Mouse (Mus musculus) heart, adult 2 months (tissue): ENCODE results near the gene Actl7a. TPM values are rescaled to one million over a fixed set of nuclear protein-coding genes. Genes with fewer than 3 reads are reported as not detected.
A peak's percentile ranks its signal among the peaks of the same experiment; 100 is the strongest.

Experiments
- DNase-seq, 2 experiments: peaks; one replicate each; pipeline ENCODE4 v3.0.0; 2021
- H3K27ac ChIP-seq: fragments of 200-600 bp; 2 replicates; pipeline ENCODE4 v1.8.1; 2022
- H3K27me3 ChIP-seq: fragments of 200-500 bp; 2 replicates; pipeline ENCODE4 v1.6.1; 2012; ENCODE audit warnings: mild to moderate bottlenecking, low read length, inconsistent platforms, mixed read lengths; ENCODE audit not compliant: control insufficient read depth, insufficient read depth
- H3K36me3 ChIP-seq: fragments of 200-500 bp; 2 replicates; pipeline ENCODE4 v1.6.1; 2012; ENCODE audit warnings: low read length, inconsistent platforms; ENCODE audit not compliant: control insufficient read depth, insufficient read depth
- H3K4me1 ChIP-seq: fragments of 200-500 bp; 2 replicates; pipeline ENCODE4 v1.6.1; 2011; ENCODE audit warnings: low read length; ENCODE audit not compliant: control insufficient read depth, insufficient read depth
- H3K4me3 ChIP-seq: fragments of 200-600 bp; 2 replicates; pipeline ENCODE4 v1.8.1; 2022
- H3K79me2 ChIP-seq: fragments of 200-500 bp; replicated peaks from 2 replicates; pipeline ENCODE4 v1.6.1; 2012; ENCODE audit warnings: mild to moderate bottlenecking, inconsistent platforms, low read length, moderate library complexity, mixed read lengths; ENCODE audit not compliant: control insufficient read depth, insufficient read depth
- H3K9ac ChIP-seq: fragments of 200-500 bp; 2 replicates; pipeline ENCODE4 v1.6.1; 2012; ENCODE audit warnings: low read depth, mild to moderate bottlenecking, control low read depth, inconsistent platforms, low read length, mixed read lengths
- CTCF ChIP-seq: fragments of 200-600 bp; IDR thresholded peaks from 2 replicates; pipeline ENCODE4 v1.8.1; 2022; ENCODE audit warnings: antibody characterized with exemption, mild to moderate bottlenecking, moderate library complexity
- EP300 ChIP-seq: fragments of 200-500 bp; IDR thresholded peaks from 2 replicates; pipeline ENCODE4 v1.6.1; 2011; ENCODE audit warnings: low read depth, low read length, control low read depth; ENCODE audit not compliant: insufficient read depth
- POLR2A ChIP-seq: fragments of 200-500 bp; IDR thresholded peaks from 2 replicates; pipeline ENCODE4 v1.6.1; 2011; ENCODE audit warnings: mild to moderate bottlenecking, low read depth, low read length, control low read depth; ENCODE audit not compliant: insufficient read depth
- WGBS: fragments of 180-500 bp; shearing (Covaris S2); methylation state at CpG from one replicate; pipeline ENCODE4 v1.1.7; 2018; 5-methylcytosine and 5-hydroxymethylcytosine counted together
- intact Hi-C: fragments of 180-260 bp; cut with DNase I; formaldehyde crosslinking; loops from one replicate; pipeline ENCODE4 v1.15.1; 2025
- polyA plus RNA-seq: library from polyadenylated mRNA; depleted of rRNA; stranded (reverse); fragments of >200 nt; gene quantifications from 2 replicates; pipeline ENCODE4 v1.2.3, GENCODE M21; 2012
- total RNA-seq, 2 experiments: library from RNA; stranded (reverse); gene quantifications; 2 replicates each; pipeline ENCODE4 v1.2.3; 2021

Gene Actl7a
- total and polyA plus RNA-seq, 3 experiments: 0.37 TPM; not detected in 2

DNA sequence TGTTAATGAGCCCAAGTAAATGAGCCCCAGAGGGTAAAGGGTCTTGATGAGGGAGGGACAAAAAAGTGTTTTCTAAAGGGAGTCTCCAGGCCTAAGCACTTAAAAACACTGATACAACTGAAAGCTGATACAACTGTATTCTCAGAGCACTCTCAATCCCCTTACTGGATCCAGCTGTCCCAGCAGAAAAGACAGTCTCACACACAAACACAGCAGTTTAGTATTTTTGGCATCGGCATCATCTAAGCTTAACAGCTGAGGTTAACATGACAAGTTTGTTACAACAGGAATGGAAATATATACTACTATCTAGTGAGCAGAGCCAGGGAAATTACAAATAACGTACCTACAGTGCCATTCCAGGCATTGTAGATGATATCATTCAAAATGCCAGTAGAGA is 3.1 kb downstream of the Actl7a start:
- H3K4me1 ChIP-seq: no peaks in the 10 kb centered on the region
- 82% methylated on average over 2 of the region's 2 CpGs for WGBS
- H3K4me3 ChIP-seq: no peak overlapping the region
- H3K9ac ChIP-seq: no peak overlapping the region
- no peak for TF ChIP-seq CTCF
- H3K27me3 ChIP-seq: no peaks in the 10 kb centered on the region
- intact Hi-C loops: no loop called here
- no peak for DNase-seq
- no peaks in the 10 kb centered on the region for H3K79me2 ChIP-seq
- H3K36me3 ChIP-seq: peaks cover 4% of the 10 kb centered on the region
- H3K27ac ChIP-seq: no peak overlapping the region

DNA sequence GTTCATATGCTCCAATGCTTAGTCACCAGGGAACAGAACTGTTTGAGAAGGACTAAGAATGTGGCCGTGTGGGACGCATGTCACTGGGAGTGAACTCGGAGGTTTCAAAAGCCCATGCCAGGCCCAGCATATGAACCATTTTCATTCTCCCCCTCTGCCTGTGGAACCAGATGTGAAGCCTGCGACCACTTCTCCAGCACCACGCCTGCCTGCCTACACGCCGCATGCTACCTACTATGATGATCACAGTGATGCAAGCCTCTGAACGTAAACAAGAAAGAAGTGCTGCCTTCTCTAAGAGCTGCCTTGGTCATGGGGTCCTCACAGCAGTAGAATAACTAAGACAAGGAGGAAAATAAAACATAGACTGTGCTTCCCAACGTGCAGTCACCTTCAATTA is 4.2 kb downstream of the Actl7a start:
- H3K4me1 ChIP-seq: no peaks in the 10 kb centered on the region
- H3K36me3 ChIP-seq: peaks cover 4% of the 10 kb centered on the region
- DNase-seq: no peak
- H3K4me3 ChIP-seq: no peak overlapping the region
- no peaks in the 10 kb centered on the region for H3K79me2 ChIP-seq
- H3K27me3 ChIP-seq: no peaks in the 10 kb centered on the region
- TF ChIP-seq POLR2A (no peak), EP300 (no peak), CTCF (no peak)
- intact Hi-C loops: no loop called here
- H3K27ac ChIP-seq: no peak overlapping the region
- WGBS: 95% methylated on average over 9 of the region's 9 CpGs
- H3K9ac ChIP-seq: no peak overlapping the region

DNA sequence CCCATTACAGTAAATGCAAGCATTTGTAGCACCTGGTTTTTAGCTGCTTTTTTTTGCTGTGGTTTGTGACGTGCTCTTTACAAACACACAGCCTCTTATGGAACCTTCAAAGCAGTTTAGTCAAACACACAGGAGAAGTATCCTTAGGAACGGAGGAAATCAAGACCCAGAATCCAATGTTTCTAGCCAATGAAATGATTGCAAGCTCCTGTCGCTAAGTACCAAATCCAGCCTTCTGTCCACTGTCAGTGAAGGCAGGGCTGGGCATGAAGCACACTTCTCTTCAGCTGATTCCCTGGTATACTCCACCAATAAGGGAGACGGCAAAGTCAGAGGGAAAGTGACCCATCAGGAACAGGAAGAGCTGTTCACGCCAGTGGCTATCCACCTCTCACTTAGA is 12.8 kb downstream of the Actl7a start:
- peaks cover 3% of the 10 kb centered on the region for H3K36me3 ChIP-seq
- no peak overlapping the region for H3K27ac ChIP-seq
- TF ChIP-seq CTCF (no peak), POLR2A (no peak), EP300 (no peak)
- no peak for DNase-seq
- WGBS: 89% methylated on average over 5 of the region's 5 CpGs
- intact Hi-C loops: no loop called here
- no peaks in the 10 kb centered on the region for H3K27me3 ChIP-seq
- no peaks in the 10 kb centered on the region for H3K4me1 ChIP-seq
- H3K79me2 ChIP-seq: no peaks in the 10 kb centered on the region
- H3K9ac ChIP-seq: no peak overlapping the region
- no peak overlapping the region for H3K4me3 ChIP-seq

- Histone ChIP-seq H3K79me2 (no peaks in the 10 kb centered on the region), H3K27ac (no peak overlapping the region), H3K4me1 (no peaks in the 10 kb centered on the region), H3K9ac (no peak overlapping the region), H3K36me3 (no peaks in the 10 kb centered on the region; the same call in 1 of the 2 replicates), H3K27me3 (no peaks in the 10 kb centered on the region), H3K4me3 (no peak overlapping the region)
- DNase-seq: peak in 1 of 2 experiments; percentile 40
- TF ChIP-seq EP300: no peak
- TF ChIP-seq CTCF: no peak
- TF ChIP-seq POLR2A: no peak
- intact Hi-C loops: no loop called here
- WGBS: 81% methylated on average over 10 of the region's 10 CpGs
Measured at GRCm38 (mm10) chr4:56756966-56757600, 13.9 kb downstream of the Actl7a start.

DNA sequence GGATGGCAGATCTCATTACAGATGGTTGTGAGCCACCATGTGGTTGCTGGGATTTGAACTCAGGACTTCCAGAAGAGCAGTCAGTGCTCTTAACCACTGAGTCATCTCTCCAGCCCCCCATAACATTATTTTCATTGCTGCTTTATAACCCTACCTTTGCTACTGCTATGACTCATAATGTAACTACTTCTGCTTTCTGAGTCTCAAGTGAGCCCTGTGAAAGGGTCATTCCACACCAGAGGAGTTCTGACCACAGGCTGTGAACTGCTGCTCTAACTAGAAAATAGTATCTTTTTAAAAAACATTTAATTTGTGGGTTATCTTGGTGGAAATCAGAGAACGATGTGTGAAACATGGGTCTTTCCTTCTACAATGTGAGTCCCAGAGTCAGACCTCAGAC is 14.5 kb downstream of the Actl7a start:
- H3K4me3 ChIP-seq: no peak overlapping the region
- no peak overlapping the region for H3K9ac ChIP-seq
- H3K4me1 ChIP-seq: no peaks in the 10 kb centered on the region
- intact Hi-C loops: no loop called here
- WGBS: 87% methylated on average over 1 of the region's 1 CpGs
- H3K27me3 ChIP-seq: no peaks in the 10 kb centered on the region
- no peaks in the 10 kb centered on the region for H3K79me2 ChIP-seq
- no peaks in the 10 kb centered on the region; the same call in 1 of the 2 replicates for H3K36me3 ChIP-seq
- no peak overlapping the region for H3K27ac ChIP-seq
- no peak for DNase-seq
- TF ChIP-seq EP300: no peak
- TF ChIP-seq POLR2A: no peak
- TF ChIP-seq CTCF: no peak

DNA sequence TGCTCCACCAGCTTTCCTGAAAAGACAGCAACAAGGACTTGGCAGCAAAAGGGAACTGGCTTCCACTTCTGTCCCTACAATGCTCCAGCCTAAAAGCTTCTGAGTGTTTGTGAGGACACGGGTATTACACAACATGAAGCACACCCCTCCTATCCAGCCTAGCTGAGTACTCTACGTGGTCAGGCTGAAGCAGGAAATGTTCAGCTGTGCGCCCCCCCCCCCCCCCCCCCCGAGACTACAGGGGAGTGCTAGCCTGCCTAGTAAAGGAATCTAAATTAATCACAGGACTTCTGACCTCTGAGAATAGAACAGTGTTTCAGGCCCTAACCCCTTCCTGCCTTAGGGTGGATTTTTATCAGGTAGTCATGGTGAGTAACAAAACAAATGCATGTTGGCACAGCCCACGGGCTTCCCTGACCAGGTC is 24.7 kb downstream of the Actl7a start:
- Histone ChIP-seq H3K36me3 (peaks cover 7% of the 10 kb centered on the region), H3K27me3 (no peaks in the 10 kb centered on the region), H3K27ac (peak overlapping the region; percentile 17; the same call in 1 of the 2 replicates), H3K4me3 (no peak overlapping the region), H3K9ac (no peak overlapping the region), H3K79me2 (no peaks in the 10 kb centered on the region), H3K4me1 (no peaks in the 10 kb centered on the region; the same call in 1 of the 2 replicates)
- TF ChIP-seq EP300 (0 out of 2 replicates have a peak, but pooled peaks have one; percentile 38), CTCF (no peak), POLR2A (no peak)
- peak; percentile 32 to 65 for DNase-seq
- 24% methylated on average over 5 of the region's 5 CpGs for WGBS
- intact Hi-C loops: no loop called here
